Mouse (Mus musculus) neural tube, embryonic 14.5 days (tissue): ENCODE results near the gene Idua. TPM values are rescaled to one million over a fixed set of nuclear protein-coding genes. Genes with fewer than 3 reads are reported as not detected.
A peak's percentile ranks its signal among the peaks of the same experiment; 100 is the strongest.

Experiments
- ATAC-seq: fragments of 200-750 bp; cut with Nextera tagmentation; 2 replicates; pipeline ENCODE4 v1.8.0; 2017; ENCODE audit warnings: low read depth, mild to moderate bottlenecking, moderate TSS enrichment, moderate library complexity
- H3K27ac ChIP-seq: fragments of 300-500 bp; sonication (generic); 2 replicates; pipeline ENCODE4 v1.5.1; 2014; ENCODE audit warnings: low read depth, mild to moderate bottlenecking, control low read depth, low read length, moderate library complexity, mixed read lengths
- H3K27me3 ChIP-seq: fragments of 300-500 bp; sonication (generic); 2 replicates; pipeline ENCODE4 v1.6.1; 2014; ENCODE audit warnings: low read length; ENCODE audit not compliant: control insufficient read depth, insufficient read depth
- H3K36me3 ChIP-seq: fragments of 300-500 bp; sonication (generic); 2 replicates; pipeline ENCODE4 v1.6.1; 2014; ENCODE audit warnings: low read length, mixed read lengths; ENCODE audit not compliant: control insufficient read depth, insufficient read depth
- H3K4me1 ChIP-seq: fragments of 300-500 bp; sonication (generic); 2 replicates; pipeline ENCODE4 v1.6.1; 2014; ENCODE audit warnings: low read length; ENCODE audit not compliant: control insufficient read depth, insufficient read depth
- H3K4me2 ChIP-seq: fragments of 300-500 bp; sonication (generic); 2 replicates; pipeline ENCODE4 v1.6.1; 2014; ENCODE audit warnings: mild to moderate bottlenecking, low read depth, low read length, control low read depth
- H3K4me3 ChIP-seq: fragments of 300-500 bp; sonication (generic); 2 replicates; pipeline ENCODE4 v1.5.1; 2014; ENCODE audit warnings: low read depth, low read length, control low read depth, mixed read lengths
- H3K9ac ChIP-seq: fragments of 300-500 bp; sonication (generic); replicated peaks from 2 replicates; pipeline ENCODE4 v1.6.1; 2014; ENCODE audit warnings: low read depth, mild to moderate bottlenecking, control low read depth, low read length, mixed read lengths
- H3K9me3 ChIP-seq: fragments of 300-500 bp; sonication (generic); 2 replicates; pipeline ENCODE4 v1.6.1; 2016; ENCODE audit warnings: low read length; ENCODE audit not compliant: control insufficient read depth
- WGBS: fragments of 180-500 bp; shearing (Covaris S2); extraction: QIAGEN DNeasy Blood & Tissue Kit; methylation state at CpG from one replicate; pipeline ENCODE4 v1.1.7; 2014; 5-methylcytosine and 5-hydroxymethylcytosine counted together
- polyA plus RNA-seq: library from polyadenylated mRNA; unstranded; fragments of >200 nt; fragmentation: Nextera tagmentation; extraction: Ambion mirVana; gene quantifications from 2 replicates; pipeline ENCODE4 v1.2.1, GENCODE M21; 2014

Idua gene
- polyA plus RNA-seq, 1 experiment from 2014 or later = 12.2 TPM

DNA sequence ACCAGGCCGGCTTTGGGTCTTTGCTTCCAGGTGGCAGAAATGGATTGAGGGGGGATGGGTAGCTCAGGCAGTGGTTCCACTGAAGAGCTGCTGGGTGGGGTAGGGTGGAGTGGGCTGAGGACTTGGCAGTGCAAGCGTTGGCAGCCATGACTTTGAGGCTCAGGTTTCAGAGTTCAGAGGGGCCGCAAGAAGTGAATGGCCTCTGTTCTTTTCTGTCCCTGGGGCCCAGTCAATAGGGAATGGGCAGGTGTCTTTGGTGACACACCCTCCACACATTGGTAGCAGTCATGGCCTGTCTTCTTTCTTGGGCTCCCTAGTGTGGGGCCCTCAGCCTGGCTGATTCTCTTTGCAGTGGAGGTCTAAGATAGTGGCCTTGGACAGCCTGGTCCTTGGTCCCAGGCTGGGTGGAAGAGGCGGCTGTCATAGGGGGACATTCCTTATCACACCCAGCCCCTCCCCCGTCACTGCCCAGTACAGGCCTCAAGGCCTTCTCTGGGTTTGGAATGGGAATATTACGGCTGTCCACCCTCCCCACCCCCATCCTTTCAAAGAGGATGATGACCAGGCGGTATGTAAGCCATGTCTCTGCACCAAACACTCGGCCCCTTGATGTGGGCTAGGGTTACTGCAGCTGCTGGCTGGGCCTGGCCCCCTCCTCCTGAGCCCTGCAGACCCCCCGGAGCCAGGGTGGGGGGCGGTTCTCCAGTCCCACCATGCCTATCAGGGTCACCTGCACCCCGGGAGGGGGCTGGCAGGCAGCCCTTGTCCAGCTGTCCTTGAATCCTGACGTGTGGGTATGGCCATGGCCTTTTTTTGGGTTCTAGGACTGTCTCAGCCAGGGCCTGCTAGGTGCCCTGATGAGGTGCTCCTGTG is 43.9 kb downstream of the Idua start:
- Histone ChIP-seq H3K27me3 (no peaks in the 10 kb centered on the region), H3K4me2 (no peak overlapping the region), H3K9me3 (no peaks in the 10 kb centered on the region), H3K9ac (no peak overlapping the region), H3K27ac (no peak overlapping the region), H3K4me1 (no peaks in the 10 kb centered on the region), H3K4me3 (no peak overlapping the region), H3K36me3 (no peaks in the 10 kb centered on the region)
- no peak for ATAC-seq
- WGBS = 85% methylated on average over 12 of the region's 12 CpGs

DNA sequence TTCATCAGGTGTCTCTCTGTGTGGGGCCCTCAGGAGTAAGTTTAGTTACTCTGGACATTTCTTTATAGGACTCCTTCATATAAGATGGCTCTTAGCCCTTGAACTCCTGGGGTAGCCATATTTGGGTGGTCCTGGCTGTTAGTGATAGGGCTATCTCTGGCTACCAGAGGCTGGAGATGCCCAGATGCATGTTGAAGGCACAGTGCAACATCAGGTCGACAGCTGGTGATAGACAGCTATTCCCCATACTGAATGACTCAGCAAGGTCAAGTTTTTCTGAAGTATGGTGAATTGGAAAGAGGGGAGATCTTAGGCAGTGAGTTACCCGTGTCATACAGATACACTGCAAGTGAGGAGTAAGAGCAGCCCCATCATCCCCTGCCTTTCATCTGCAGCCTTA is 47.6 kb downstream of the Idua start:
- Histone ChIP-seq H3K27me3 (no peaks in the 10 kb centered on the region), H3K36me3 (no peaks in the 10 kb centered on the region), H3K4me2 (no peak overlapping the region), H3K27ac (no peak overlapping the region), H3K9ac (no peak overlapping the region), H3K4me3 (no peak overlapping the region), H3K4me1 (no peaks in the 10 kb centered on the region), H3K9me3 (no peaks in the 10 kb centered on the region)
- WGBS = 91% methylated on average over 2 of the region's 2 CpGs
- ATAC-seq = no peak

DNA sequence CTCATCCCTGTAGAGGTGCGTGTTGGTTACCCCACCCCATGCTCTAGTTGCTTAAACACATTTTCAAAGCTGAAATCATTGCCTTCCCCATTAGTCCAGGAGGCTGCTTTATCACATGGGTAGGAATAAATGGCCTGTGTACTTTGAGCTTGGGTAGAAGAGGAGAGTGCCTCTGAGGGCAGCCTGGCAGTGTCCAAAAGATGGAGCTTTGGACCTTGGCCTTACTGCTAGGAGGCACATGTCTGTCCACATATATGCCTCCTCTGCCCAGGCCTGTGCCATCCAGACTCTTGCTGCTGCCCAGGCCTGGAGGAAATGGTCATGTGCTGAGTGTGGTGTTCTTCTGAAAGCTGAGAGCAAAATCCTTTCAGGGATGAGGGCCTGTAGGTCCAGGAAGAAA is 48.3 kb downstream of the Idua start:
- no peak overlapping the region for H3K27ac ChIP-seq
- 96% methylated on average over 1 of the region's 1 CpGs for WGBS

DNA sequence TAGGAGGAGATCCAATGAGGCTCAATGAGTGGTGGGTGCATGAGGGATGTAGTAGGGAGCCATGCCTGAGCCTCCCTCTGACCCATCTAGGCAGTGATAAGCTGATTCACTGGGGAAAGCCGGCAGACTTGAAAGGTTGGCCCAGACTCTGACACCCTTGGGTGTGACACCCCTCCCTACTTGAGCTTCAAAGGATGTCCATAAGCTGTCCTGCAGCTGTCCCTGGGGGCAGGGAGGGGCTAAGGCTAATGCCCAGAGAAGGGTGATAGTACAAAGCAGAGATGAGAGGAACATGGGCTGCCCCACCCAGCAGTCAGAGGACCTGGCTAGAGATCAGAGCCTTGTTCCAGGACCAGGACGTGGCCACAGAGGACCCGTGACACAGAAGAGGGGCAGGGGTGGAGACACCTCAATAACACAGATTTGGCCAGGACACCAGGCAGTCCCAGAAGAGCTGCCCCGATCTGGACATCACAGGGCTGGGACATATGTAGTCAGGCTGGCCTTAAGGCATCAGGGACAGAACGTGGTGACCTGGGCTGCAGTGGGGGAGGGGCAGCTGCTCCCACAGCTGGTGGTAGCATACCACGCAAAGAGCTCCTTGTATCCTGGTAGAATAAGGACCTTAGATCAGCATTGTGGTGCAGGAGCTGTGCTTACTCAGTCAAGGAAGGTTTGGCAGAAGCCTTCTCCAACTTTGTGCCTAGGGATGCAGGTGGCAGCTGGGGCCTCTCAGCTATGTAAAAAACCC is 49.0 kb downstream of the Idua start:
- WGBS = 62% methylated on average over 6 of the region's 6 CpGs
- H3K4me1 ChIP-seq = no peaks in the 10 kb centered on the region

More for the DNA sequence above, 48.3 kb downstream of the Idua start:
- no peak overlapping the region for H3K4me3 ChIP-seq
- H3K9ac ChIP-seq = no peak overlapping the region
- no peaks in the 10 kb centered on the region for H3K27me3 ChIP-seq
- no peaks in the 10 kb centered on the region for H3K9me3 ChIP-seq
- H3K36me3 ChIP-seq = no peaks in the 10 kb centered on the region
- no peak for ATAC-seq
- no peaks in the 10 kb centered on the region for H3K4me1 ChIP-seq
- H3K4me2 ChIP-seq = no peak overlapping the region

DNA sequence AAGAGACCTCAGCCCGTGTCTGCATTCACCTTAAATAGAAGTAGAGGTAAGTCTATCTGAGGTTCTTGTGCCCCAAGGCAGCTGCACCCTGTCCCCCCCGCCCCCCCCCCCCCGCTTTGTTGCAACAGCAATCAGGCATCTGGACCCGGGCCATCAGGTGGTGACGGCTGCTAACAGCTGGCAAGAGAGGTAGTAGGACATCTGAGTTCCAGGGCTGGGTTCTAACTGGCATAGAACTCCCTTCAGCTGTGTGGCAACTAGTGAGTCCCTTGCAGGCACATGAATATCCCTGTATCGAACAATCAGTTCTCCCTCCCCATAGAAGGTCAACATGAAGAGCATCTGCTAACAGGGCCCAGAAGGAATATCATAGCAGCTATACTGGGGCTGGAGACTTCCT is 51.8 kb downstream of the Idua start:
- Histone ChIP-seq H3K4me3 (no peak overlapping the region), H3K36me3 (no peaks in the 10 kb centered on the region), H3K9me3 (no peaks in the 10 kb centered on the region), H3K4me1 (no peaks in the 10 kb centered on the region), H3K27me3 (no peaks in the 10 kb centered on the region), H3K27ac (no peak overlapping the region), H3K9ac (no peak overlapping the region), H3K4me2 (no peak overlapping the region)
- 87% methylated on average over 6 of the region's 6 CpGs for WGBS
- ATAC-seq = no peak

More for the DNA sequence above, 49.0 kb downstream of the Idua start:
- Histone ChIP-seq H3K4me2 (no peak overlapping the region), H3K9me3 (no peaks in the 10 kb centered on the region), H3K9ac (no peak overlapping the region), H3K27ac (no peak overlapping the region), H3K27me3 (no peaks in the 10 kb centered on the region), H3K4me3 (no peak overlapping the region), H3K36me3 (no peaks in the 10 kb centered on the region)
- ATAC-seq = no peak

DNA sequence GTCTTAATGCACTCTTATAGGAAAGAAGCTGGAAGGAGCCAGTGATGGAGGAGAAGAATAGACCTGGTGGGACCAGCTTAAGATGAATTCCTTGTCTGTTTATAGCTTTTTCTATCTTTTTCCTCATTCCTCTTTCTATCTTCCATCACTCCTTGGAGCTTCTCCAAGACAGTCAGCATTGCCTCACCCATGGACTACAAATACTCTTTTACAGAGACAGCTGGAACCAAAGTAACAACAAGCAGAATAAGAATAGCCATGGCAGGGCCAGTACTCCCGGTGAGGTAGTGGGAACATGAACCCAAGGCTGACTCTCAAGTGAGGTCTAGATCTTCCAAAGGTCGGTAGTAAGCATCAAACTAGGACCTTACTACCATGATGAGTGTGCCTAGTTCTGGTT is 53.0 kb downstream of the Idua start:
- Histone ChIP-seq H3K36me3 (no peaks in the 10 kb centered on the region), H3K9me3 (no peaks in the 10 kb centered on the region), H3K4me3 (no peak overlapping the region), H3K4me1 (no peaks in the 10 kb centered on the region), H3K4me2 (no peak overlapping the region), H3K27me3 (no peaks in the 10 kb centered on the region), H3K9ac (no peak overlapping the region), H3K27ac (no peak overlapping the region)
- ATAC-seq = no peak
- WGBS = 83% methylated on average over 2 of the region's 2 CpGs

DNA sequence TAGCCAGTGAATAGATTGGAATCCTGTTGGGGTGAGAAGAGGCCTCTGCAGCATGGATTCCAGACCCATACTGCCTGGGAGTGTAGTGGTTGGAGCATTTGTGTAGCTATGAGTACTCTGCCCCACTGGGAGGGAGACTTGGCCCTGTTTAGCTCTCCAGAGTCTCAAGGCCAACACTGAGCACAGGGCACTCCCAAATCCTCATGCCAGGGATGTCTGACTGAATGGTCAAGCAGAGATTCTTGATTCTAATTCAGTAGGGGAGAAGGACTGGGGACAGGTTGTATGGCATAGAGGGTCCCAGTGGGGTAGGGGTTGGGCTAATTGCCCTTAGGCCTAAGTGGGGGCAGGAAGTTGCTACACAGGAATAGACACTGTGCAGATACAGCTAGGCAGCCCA is 53.6 kb downstream of the Idua start:
- no peak overlapping the region for H3K4me2 ChIP-seq
- H3K4me1 ChIP-seq = no peaks in the 10 kb centered on the region
- no peaks in the 10 kb centered on the region for H3K27me3 ChIP-seq
- no peaks in the 10 kb centered on the region for H3K9me3 ChIP-seq
- no peak for ATAC-seq
- H3K9ac ChIP-seq = no peak overlapping the region
- H3K27ac ChIP-seq = no peak overlapping the region
- no peak overlapping the region for H3K4me3 ChIP-seq
- no peaks in the 10 kb centered on the region for H3K36me3 ChIP-seq

DNA sequence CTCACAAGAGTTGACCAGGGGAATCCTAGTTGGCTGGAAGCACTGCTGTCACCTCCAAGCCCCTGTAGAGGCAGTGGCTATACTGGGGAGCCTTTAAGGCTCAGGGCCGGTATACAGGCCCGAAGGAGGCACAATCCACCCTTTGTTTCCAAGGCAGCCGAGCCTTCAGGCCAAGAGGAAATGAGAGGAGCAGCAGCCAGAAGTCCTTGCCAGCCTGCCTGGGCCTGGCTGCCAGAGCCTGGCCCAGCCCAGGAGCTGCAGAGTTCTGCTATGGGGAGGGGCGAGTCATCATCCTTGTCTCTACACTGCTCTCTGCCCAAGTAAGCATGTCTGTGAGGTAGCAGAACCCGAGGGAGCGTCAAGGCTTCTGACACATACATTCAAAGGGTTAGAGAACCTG is 54.0 kb downstream of the Idua start:
- no peaks in the 10 kb centered on the region for H3K4me1 ChIP-seq
- WGBS = 61% methylated on average over 6 of the region's 6 CpGs
- no peak overlapping the region for H3K9ac ChIP-seq
- H3K36me3 ChIP-seq = no peaks in the 10 kb centered on the region
- no peaks in the 10 kb centered on the region for H3K9me3 ChIP-seq
- peak; percentile 68; the same call in 1 of the 2 replicates for ATAC-seq
- H3K27ac ChIP-seq = no peak overlapping the region
- no peak overlapping the region for H3K4me2 ChIP-seq
- H3K27me3 ChIP-seq = no peaks in the 10 kb centered on the region
- no peak overlapping the region for H3K4me3 ChIP-seq

DNA sequence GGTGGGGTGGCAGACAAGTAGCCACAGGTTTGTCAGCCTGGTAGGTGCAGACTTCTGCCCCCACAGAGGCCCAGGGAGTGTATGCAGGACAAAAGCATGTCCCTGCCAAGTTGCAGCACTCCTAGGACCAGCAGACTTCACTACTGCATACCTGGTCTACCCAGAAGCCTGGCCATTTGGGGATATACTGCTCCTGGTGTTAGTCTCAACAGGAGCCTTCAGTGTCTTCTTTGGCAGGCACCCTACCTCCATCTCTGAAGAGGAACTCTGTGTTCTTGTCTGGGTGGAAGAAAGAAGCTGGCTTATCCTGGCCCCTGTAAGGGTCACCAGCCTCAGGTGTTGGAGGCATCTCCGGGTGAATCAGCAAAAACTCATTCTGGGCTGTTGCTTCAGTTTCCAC is 55.8 kb downstream of the Idua start:
- ATAC-seq = no peak
- WGBS = 96% methylated on average over 1 of the region's 1 CpGs
- no peaks in the 10 kb centered on the region for H3K9me3 ChIP-seq
- H3K4me3 ChIP-seq = no peak overlapping the region
- no peaks in the 10 kb centered on the region for H3K4me1 ChIP-seq
- H3K36me3 ChIP-seq = no peaks in the 10 kb centered on the region
- no peak overlapping the region for H3K9ac ChIP-seq
- H3K27ac ChIP-seq = no peak overlapping the region
- H3K27me3 ChIP-seq = no peaks in the 10 kb centered on the region
- H3K4me2 ChIP-seq = no peak overlapping the region
